8 mouse cellular contexts compared by ENCODE assay signal in genomic region chr2:122739023-122739422, GRCm38 (mm10). TPM values are rescaled to one million over a fixed set of nuclear protein-coding genes. Genes with fewer than 3 reads are reported as not detected.
DNase-seq lines count a peak whose midpoint lies in the region; ATAC-seq and TF ChIP-seq lines count a peak whose summit lies in the region.

No protein-coding gene starts in this region.

- H3K4me3 ChIP-seq in kidney, embryonic 16.5 days (ENCODE audit: low read length), result peak overlapping the region; percentile 85
- H3K4me3 ChIP-seq in heart, postnatal 0 days (ENCODE audit: low read depth, low read length), result peak overlapping the region; percentile 92
- H3K4me3 ChIP-seq in midbrain, embryonic 12.5 days, result peak overlapping the region; percentile 85

- 26% methylated on average over 7 of the region's 7 CpGs for WGBS in kidney, embryonic 16.5 days
- WGBS in heart, postnatal 0 days, result 17% methylated on average over 7 of the region's 7 CpGs
- 41% methylated on average over 7 of the region's 7 CpGs for WGBS in midbrain, embryonic 12.5 days

- intact Hi-C loops in gastrocnemius, postnatal 14 days (cut with DNase I; ENCODE audit: low total_unique reads), result no loop called here
- intact Hi-C loops in gastrocnemius, postnatal 36 days (cut with DNase I), result loop anchor here (5.0 kb wide), 1 partner anchor 37 kb away; the partner anchor contains the start of gene Slc30a4

- ATAC-seq in kidney, embryonic 16.5 days (ENCODE audit: low FRiP score, low TSS enrichment), result no peak
- ATAC-seq in heart, postnatal 0 days (ENCODE audit: insufficient read depth, low read depth), result no peak
- ATAC-seq in midbrain, embryonic 12.5 days (ENCODE audit: low FRiP score, low read depth), result no peak

- H3K4me2 ChIP-seq in kidney, embryonic 16.5 days (replicated peaks; ENCODE audit: low read depth, low read length), result peak overlapping the region; percentile 85
- H3K4me2 ChIP-seq in heart, postnatal 0 days (ENCODE audit: low read depth, low read length), result peak overlapping the region; percentile 76
- H3K4me2 ChIP-seq in midbrain, embryonic 12.5 days (replicated peaks), result peak overlapping the region; percentile 75

- peaks cover 16% of the 10 kb centered on the region for H3K27me3 ChIP-seq in kidney, embryonic 16.5 days (ENCODE audit: insufficient read depth, low read length)
- H3K27me3 ChIP-seq in heart, postnatal 0 days (ENCODE audit: control insufficient read depth, insufficient read depth, low read length), result peaks cover 11% of the 10 kb centered on the region; the same call in 1 of the 2 replicates
- H3K27me3 ChIP-seq in midbrain, embryonic 12.5 days, result peaks cover 14% of the 10 kb centered on the region

- no peaks in the 10 kb centered on the region for H3K9me3 ChIP-seq in kidney, embryonic 16.5 days (ENCODE audit: low read length)
- H3K9me3 ChIP-seq in heart, postnatal 0 days (replicated peaks; ENCODE audit: control insufficient read depth, low read length), result no peaks in the 10 kb centered on the region
- H3K9me3 ChIP-seq in midbrain, embryonic 12.5 days, result no peaks in the 10 kb centered on the region

- H3K9ac ChIP-seq in kidney, embryonic 16.5 days (replicated peaks; ENCODE audit: low read length), result peak overlapping the region; percentile 97
- H3K9ac ChIP-seq in heart, postnatal 0 days (replicated peaks; ENCODE audit: low read depth, low read length), result peak overlapping the region; percentile 94
- peak overlapping the region; percentile 95 for H3K9ac ChIP-seq in midbrain, embryonic 12.5 days (replicated peaks)

- no peak for DNase-seq in kidney, adult 9 months
- DNase-seq in NIH3T3 (ENCODE audit: low read depth), result peak; percentile 40
- no peak for DNase-seq in heart, postnatal 0 days (ENCODE audit: low spot score)
- no peak for DNase-seq in ovary, postnatal 36 days (ENCODE audit: low spot score)
- DNase-seq in gastrocnemius, postnatal 14 days, result no peak
- no peak for DNase-seq in gastrocnemius, postnatal 36 days

- H3K4me1 ChIP-seq in kidney, embryonic 16.5 days (ENCODE audit: insufficient read depth, low read length), result peaks cover 10% of the 10 kb centered on the region
- peaks cover 8% of the 10 kb centered on the region; the same call in 1 of the 2 replicates for H3K4me1 ChIP-seq in heart, postnatal 0 days (ENCODE audit: control insufficient read depth, insufficient read depth)
- peaks cover 11% of the 10 kb centered on the region for H3K4me1 ChIP-seq in midbrain, embryonic 12.5 days

- TF ChIP-seq CTCF in heart, postnatal 0 days (IDR thresholded peaks at IDR 0.05; ENCODE audit: low read depth), result no peak

- no peak for TF ChIP-seq EP300 in heart, postnatal 0 days (IDR thresholded peaks at IDR 0.05; ENCODE audit: low read depth)

- peak overlapping the region; percentile 95 for H3K27ac ChIP-seq in kidney, embryonic 16.5 days (ENCODE audit: low read length)
- H3K27ac ChIP-seq in heart, postnatal 0 days (ENCODE audit: low read depth), result peak overlapping the region; percentile 94
- H3K27ac ChIP-seq in midbrain, embryonic 12.5 days (replicated peaks), result peak overlapping the region; percentile 92; the same call in 1 of the 2 replicates

- no peaks in the 10 kb centered on the region for H3K36me3 ChIP-seq in kidney, embryonic 16.5 days (ENCODE audit: insufficient read depth, low read length)
- H3K36me3 ChIP-seq in heart, postnatal 0 days (replicated peaks; ENCODE audit: control insufficient read depth, insufficient read depth, low read length), result peaks cover under 1% of the 10 kb centered on the region; the same call in 1 of the 2 replicates
- 0 out of 2 replicates have a peak, but pooled peaks cover 4% of the 10 kb centered on the region for H3K36me3 ChIP-seq in midbrain, embryonic 12.5 days

RNA-seq across cellular contexts. Expression of gene Bloc1s6, which starts 0.7 kb away (rescaled TPM):
- polyA plus RNA-seq in kidney, embryonic 16.5 days (2015; fragmentation: Nextera tagmentation; extraction: Ambion mirVana), result 59.4 and 63.5 TPM in 2 replicates
- total RNA-seq in heart, postnatal 0 days (2014; rRNA removed; ENCODE audit: low replicate concordance), result 16.5 and 34.6 TPM in 2 replicates
- polyA plus RNA-seq in heart, postnatal 0 days (2015; fragmentation: Nextera tagmentation; extraction: Ambion mirVana), result 27.5 and 28.6 TPM in 2 replicates
- 74.2 and 78.7 TPM in 2 replicates for polyA plus RNA-seq in midbrain, embryonic 12.5 days (2016; fragmentation: Nextera tagmentation; extraction: Ambion mirVana)
- 10 to 100 TPM; 16.8 to 19.3 TPM for total RNA-seq in gastrocnemius, postnatal 14 days (2021)
- total RNA-seq in gastrocnemius, postnatal 36 days (2021), result 10 to 100 TPM; 16.0 to 16.8 TPM

RNA-seq across cellular contexts. Expression of gene Sqor, which starts 26.0 kb away (rescaled TPM):
- 19.9 and 27.0 TPM in 2 replicates for polyA plus RNA-seq in kidney, embryonic 16.5 days (2015; fragmentation: Nextera tagmentation; extraction: Ambion mirVana)
- total RNA-seq in heart, postnatal 0 days (2014; rRNA removed; ENCODE audit: low replicate concordance), result 8.1 and 11.4 TPM in 2 replicates
- polyA plus RNA-seq in heart, postnatal 0 days (2015; fragmentation: Nextera tagmentation; extraction: Ambion mirVana), result 8.0 and 8.9 TPM in 2 replicates
- polyA plus RNA-seq in midbrain, embryonic 12.5 days (2016; fragmentation: Nextera tagmentation; extraction: Ambion mirVana), result 3.4 and 3.6 TPM in 2 replicates
- 10 to 100 TPM in 1 of 2 experiments, 1 to 10 TPM in 1; 9.0 to 12.6 TPM for total RNA-seq in gastrocnemius, postnatal 14 days (2021)
- 10 to 100 TPM; 25.2 to 25.4 TPM for total RNA-seq in gastrocnemius, postnatal 36 days (2021)

RNA-seq across cellular contexts. Expression of gene Slc30a4, which starts 36.6 kb away (rescaled TPM):
- polyA plus RNA-seq in kidney, embryonic 16.5 days (2015; fragmentation: Nextera tagmentation; extraction: Ambion mirVana), result 6.2 and 6.4 TPM in 2 replicates
- 20.2 and 31.0 TPM in 2 replicates for total RNA-seq in heart, postnatal 0 days (2014; rRNA removed; ENCODE audit: low replicate concordance)
- 3.0 and 3.8 TPM in 2 replicates for polyA plus RNA-seq in heart, postnatal 0 days (2015; fragmentation: Nextera tagmentation; extraction: Ambion mirVana)
- polyA plus RNA-seq in midbrain, embryonic 12.5 days (2016; fragmentation: Nextera tagmentation; extraction: Ambion mirVana), result 6.6 and 7.5 TPM in 2 replicates
- 10 to 100 TPM; 13.1 to 14.8 TPM for total RNA-seq in gastrocnemius, postnatal 14 days (2021)
- 10 to 100 TPM; 12.1 to 12.4 TPM for total RNA-seq in gastrocnemius, postnatal 36 days (2021)
